Mouse (Mus musculus): Measurements from ENCODE around the gene Fbxw9. TPM values are rescaled to one million over a fixed set of nuclear protein-coding genes. Genes with fewer than 3 reads are reported as not detected.

Gene Fbxw9
- polyA plus RNA-seq, 1 experiment from 2014 or later: 21.0 TPM

- H3K4me2 ChIP-seq (ENCODE audit: low read depth, severe bottlenecking): no peak overlapping the region
- DNase-seq (ENCODE audit: low spot score) (no peak), ATAC-seq (ENCODE audit: insufficient number of reproducible peaks, low FRiP score, low TSS enrichment, low read depth) (no peak)
- H3K4me3 ChIP-seq (ENCODE audit: low read depth, low read length): no peak overlapping the region
- H3K4me1 ChIP-seq (ENCODE audit: control insufficient read depth, insufficient read depth, low read length): no peaks in the 10 kb centered on the region
- H3K27me3 ChIP-seq (ENCODE audit: control insufficient read depth, insufficient read depth, low read length): no peaks in the 10 kb centered on the region
- H3K36me3 ChIP-seq (ENCODE audit: control insufficient read depth, insufficient read depth, low read length): peaks cover 33% of the 10 kb centered on the region
- WGBS: 85% methylated on average over 7 of the region's 7 CpGs
- no peaks in the 10 kb centered on the region for H3K9me3 ChIP-seq (ENCODE audit: control insufficient read depth, low read length)
- H3K27ac ChIP-seq (replicated peaks; ENCODE audit: low read depth, low read length): no peak overlapping the region
- no peak overlapping the region for H3K9ac ChIP-seq (ENCODE audit: low read length)
Measured at GRCm38 (mm10) chr8:85057367-85057766, 2.5 kb upstream of the Fbxw9 start.

GRCm38 (mm10) chr8:85062603-85063002 lies 2.7 kb downstream of the Fbxw9 start:
- no peaks in the 10 kb centered on the region for H3K27me3 ChIP-seq (ENCODE audit: control insufficient read depth, insufficient read depth, low read length)
- ATAC-seq (ENCODE audit: insufficient number of reproducible peaks, low FRiP score, low TSS enrichment, low read depth): no peak
- no peak overlapping the region for H3K9ac ChIP-seq (ENCODE audit: low read length)
- H3K4me3 ChIP-seq (ENCODE audit: low read depth, low read length): no peak overlapping the region
- H3K36me3 ChIP-seq (ENCODE audit: control insufficient read depth, insufficient read depth, low read length): peaks cover 4% of the 10 kb centered on the region; the same call in 1 of the 2 replicates
- no peak for DNase-seq (ENCODE audit: low spot score)
- no peaks in the 10 kb centered on the region for H3K9me3 ChIP-seq (ENCODE audit: control insufficient read depth, low read length)
- WGBS: 93% methylated on average over 4 of the region's 4 CpGs
- no peak overlapping the region for H3K27ac ChIP-seq (replicated peaks; ENCODE audit: low read depth, low read length)
- no peaks in the 10 kb centered on the region for H3K4me1 ChIP-seq (ENCODE audit: control insufficient read depth, insufficient read depth, low read length)
- H3K4me2 ChIP-seq (ENCODE audit: low read depth, severe bottlenecking): no peak overlapping the region

GRCm38 (mm10) chr8:85065213-85065612 lies 5.4 kb downstream of the Fbxw9 start:
- ATAC-seq (ENCODE audit: insufficient number of reproducible peaks, low FRiP score, low TSS enrichment, low read depth) (no peak), DNase-seq (ENCODE audit: low spot score) (no peak)
- Histone ChIP-seq H3K4me3 (ENCODE audit: low read depth, low read length) (no peak overlapping the region), H3K9me3 (ENCODE audit: control insufficient read depth, low read length) (no peaks in the 10 kb centered on the region), H3K36me3 (ENCODE audit: control insufficient read depth, insufficient read depth, low read length) (peaks cover 4% of the 10 kb centered on the region; the same call in 1 of the 2 replicates), H3K27me3 (ENCODE audit: control insufficient read depth, insufficient read depth, low read length) (no peaks in the 10 kb centered on the region), H3K27ac (replicated peaks; ENCODE audit: low read depth, low read length) (no peak overlapping the region), H3K4me2 (ENCODE audit: low read depth, severe bottlenecking) (no peak overlapping the region), H3K9ac (ENCODE audit: low read length) (no peak overlapping the region), H3K4me1 (ENCODE audit: control insufficient read depth, insufficient read depth, low read length) (no peaks in the 10 kb centered on the region)
- 43% methylated on average over 2 of the region's 2 CpGs for WGBS

GRCm38 (mm10) chr8:85067155-85067554 lies 7.3 kb downstream of the Fbxw9 start:
- DNase-seq (ENCODE audit: low spot score): no peak
- Histone ChIP-seq H3K4me1 (ENCODE audit: control insufficient read depth, insufficient read depth, low read length) (no peaks in the 10 kb centered on the region), H3K4me3 (ENCODE audit: low read depth, low read length) (no peak overlapping the region), H3K36me3 (ENCODE audit: control insufficient read depth, insufficient read depth, low read length) (peaks cover 4% of the 10 kb centered on the region; the same call in 1 of the 2 replicates), H3K27me3 (ENCODE audit: control insufficient read depth, insufficient read depth, low read length) (no peaks in the 10 kb centered on the region), H3K27ac (replicated peaks; ENCODE audit: low read depth, low read length) (no peak overlapping the region), H3K9me3 (ENCODE audit: control insufficient read depth, low read length) (no peaks in the 10 kb centered on the region), H3K9ac (ENCODE audit: low read length) (no peak overlapping the region), H3K4me2 (ENCODE audit: low read depth, severe bottlenecking) (no peak overlapping the region)
- 89% methylated on average over 2 of the region's 2 CpGs for WGBS
- ATAC-seq (ENCODE audit: insufficient number of reproducible peaks, low FRiP score, low TSS enrichment, low read depth): no peak

GRCm38 (mm10) chr8:85067982-85068381 lies 8.1 kb downstream of the Fbxw9 start, which contains the start of gene Gm5741:
Gm5741 (minus strand) TSS chr8:85067982.
- Histone ChIP-seq H3K4me1 (ENCODE audit: control insufficient read depth, insufficient read depth, low read length) (no peaks in the 10 kb centered on the region), H3K36me3 (ENCODE audit: control insufficient read depth, insufficient read depth, low read length) (peaks cover 4% of the 10 kb centered on the region; the same call in 1 of the 2 replicates), H3K27ac (replicated peaks; ENCODE audit: low read depth, low read length) (no peak within 1 kb of the TSS), H3K27me3 (ENCODE audit: control insufficient read depth, insufficient read depth, low read length) (no peaks in the 10 kb centered on the region), H3K9ac (ENCODE audit: low read length) (no peak within 1 kb of the TSS), H3K4me3 (ENCODE audit: low read depth, low read length) (no peak within 1 kb of the TSS; the same call in 1 of the 2 replicates), H3K4me2 (ENCODE audit: low read depth, severe bottlenecking) (no peak within 1 kb of the TSS), H3K9me3 (ENCODE audit: control insufficient read depth, low read length) (no peaks in the 10 kb centered on the region)
- DNase-seq (ENCODE audit: low spot score) (no peak), ATAC-seq (ENCODE audit: insufficient number of reproducible peaks, low FRiP score, low TSS enrichment, low read depth) (no peak)

GRCm38 (mm10) chr8:85071041-85071440 lies 11.2 kb downstream of the Fbxw9 start:
- H3K27ac ChIP-seq (replicated peaks; ENCODE audit: low read depth, low read length): no peak overlapping the region
- no peaks in the 10 kb centered on the region for H3K4me1 ChIP-seq (ENCODE audit: control insufficient read depth, insufficient read depth, low read length)
- no peaks in the 10 kb centered on the region for H3K27me3 ChIP-seq (ENCODE audit: control insufficient read depth, insufficient read depth, low read length)
- H3K36me3 ChIP-seq (ENCODE audit: control insufficient read depth, insufficient read depth, low read length): peaks cover 8% of the 10 kb centered on the region; the same call in 1 of the 2 replicates
- WGBS: 87% methylated on average over 5 of the region's 5 CpGs
- ATAC-seq (ENCODE audit: insufficient number of reproducible peaks, low FRiP score, low TSS enrichment, low read depth) (no peak), DNase-seq (ENCODE audit: low spot score) (no peak)
- peak overlapping the region; percentile 74 for H3K9ac ChIP-seq (ENCODE audit: low read length)
- H3K9me3 ChIP-seq (ENCODE audit: control insufficient read depth, low read length): no peaks in the 10 kb centered on the region
- peak overlapping the region; percentile 64 for H3K4me2 ChIP-seq (ENCODE audit: low read depth, severe bottlenecking)
- peak overlapping the region; percentile 90; the same call in 1 of the 2 replicates for H3K4me3 ChIP-seq (ENCODE audit: low read depth, low read length)

GRCm38 (mm10) chr8:85071514-85072281 lies 11.8 kb downstream of the Fbxw9 start, which contains the start of gene Dhps:
Dhps (plus strand) TSS chr8:85071757.
- peak; percentile 93 for DNase-seq (ENCODE audit: low spot score)
- Histone ChIP-seq H3K27me3 (ENCODE audit: control insufficient read depth, insufficient read depth, low read length) (no peaks in the 10 kb centered on the region), H3K9ac (ENCODE audit: low read length) (peak within 1 kb of the TSS; percentile 74), H3K27ac (replicated peaks; ENCODE audit: low read depth, low read length) (peak within 1 kb of the TSS; percentile 91), H3K9me3 (ENCODE audit: control insufficient read depth, low read length) (no peaks in the 10 kb centered on the region), H3K4me3 (ENCODE audit: low read depth, low read length) (peak within 1 kb of the TSS; percentile 90), H3K4me2 (ENCODE audit: low read depth, severe bottlenecking) (peak within 1 kb of the TSS; percentile 64), H3K4me1 (ENCODE audit: control insufficient read depth, insufficient read depth, low read length) (no peaks in the 10 kb centered on the region), H3K36me3 (ENCODE audit: control insufficient read depth, insufficient read depth, low read length) (peaks cover 8% of the 10 kb centered on the region; the same call in 1 of the 2 replicates)
- ATAC-seq (ENCODE audit: insufficient number of reproducible peaks, low FRiP score, low TSS enrichment, low read depth): peak; percentile 85
- WGBS: under 1% methylated on average over 64 of the region's 68 CpGs

GRCm38 (mm10) chr8:85072364-85072929 lies 12.6 kb downstream of the Fbxw9 start:
- Histone ChIP-seq H3K4me1 (ENCODE audit: control insufficient read depth, insufficient read depth, low read length) (no peaks in the 10 kb centered on the region), H3K36me3 (ENCODE audit: control insufficient read depth, insufficient read depth, low read length) (peaks cover 8% of the 10 kb centered on the region; the same call in 1 of the 2 replicates), H3K4me3 (ENCODE audit: low read depth, low read length) (peak overlapping the region; percentile 90), H3K9ac (ENCODE audit: low read length) (peak overlapping the region; percentile 74), H3K4me2 (ENCODE audit: low read depth, severe bottlenecking) (peak overlapping the region; percentile 64), H3K27me3 (ENCODE audit: control insufficient read depth, insufficient read depth, low read length) (no peaks in the 10 kb centered on the region), H3K27ac (replicated peaks; ENCODE audit: low read depth, low read length) (peak overlapping the region; percentile 91; the same call in 1 of the 2 replicates), H3K9me3 (ENCODE audit: control insufficient read depth, low read length) (no peaks in the 10 kb centered on the region)
- no peak for DNase-seq (ENCODE audit: low spot score)
- ATAC-seq (ENCODE audit: insufficient number of reproducible peaks, low FRiP score, low TSS enrichment, low read depth): 0 out of 2 replicates have a peak, but pooled peaks have one; percentile 10
- WGBS: 36% methylated on average over 9 of the region's 9 CpGs

Measured in limb, embryonic 11.5 days (tissue).